Mouse (Mus musculus): ENCODE results near the gene B630019K06Rik. TPM values are rescaled to one million over a fixed set of nuclear protein-coding genes. Genes with fewer than 3 reads are reported as not detected.

Gene B630019K06Rik
- polyA plus RNA-seq (2012; fragmentation: generic; extraction: Trizol): 1 to 10 TPM; 1.2 to 4.9 TPM

DNA sequence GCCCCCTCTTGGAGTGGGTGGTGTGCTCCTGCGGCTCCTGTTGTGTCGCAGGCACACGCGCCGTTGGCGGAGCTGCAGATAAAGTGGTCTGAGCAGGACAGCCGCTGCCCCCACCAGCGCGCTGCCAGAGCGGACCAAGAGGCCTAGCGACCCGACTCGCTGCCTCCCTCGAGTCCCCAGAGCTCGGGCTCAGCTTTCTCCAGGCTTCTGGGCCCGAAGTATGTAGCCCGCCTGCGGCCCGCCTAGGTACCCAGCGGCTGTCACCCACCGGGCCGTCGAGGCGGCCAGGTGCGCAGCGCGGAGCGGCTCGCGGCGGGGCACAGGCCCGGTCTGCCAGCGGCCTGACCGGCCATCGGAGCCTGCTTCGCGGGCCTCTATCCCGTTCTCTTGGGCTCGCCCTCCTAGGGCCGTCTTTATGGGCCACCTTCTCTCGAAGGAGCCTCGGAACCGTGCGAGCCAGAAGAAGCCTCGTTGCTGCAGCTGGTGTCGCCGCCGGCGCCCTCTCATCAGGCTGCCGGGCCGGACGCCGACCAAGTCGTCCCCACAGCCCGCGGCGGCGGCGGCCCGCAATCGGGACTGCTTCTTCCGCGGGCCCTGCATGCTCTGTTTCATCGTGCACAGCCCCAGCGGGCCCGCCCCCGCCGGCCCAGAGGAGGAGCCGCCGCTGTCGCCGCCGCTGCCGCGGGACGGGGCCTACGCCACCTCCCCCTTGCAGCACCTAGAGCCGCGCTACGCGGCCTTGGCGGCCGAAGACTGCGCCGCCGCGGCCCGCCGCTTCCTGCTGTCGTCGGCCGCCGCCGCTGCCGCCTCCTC is at the start of gene B630019K06Rik:
TSS of gene B630019K06Rik (plus strand) at position 40 of the 813 bp plus-strand sequence.

DNA sequence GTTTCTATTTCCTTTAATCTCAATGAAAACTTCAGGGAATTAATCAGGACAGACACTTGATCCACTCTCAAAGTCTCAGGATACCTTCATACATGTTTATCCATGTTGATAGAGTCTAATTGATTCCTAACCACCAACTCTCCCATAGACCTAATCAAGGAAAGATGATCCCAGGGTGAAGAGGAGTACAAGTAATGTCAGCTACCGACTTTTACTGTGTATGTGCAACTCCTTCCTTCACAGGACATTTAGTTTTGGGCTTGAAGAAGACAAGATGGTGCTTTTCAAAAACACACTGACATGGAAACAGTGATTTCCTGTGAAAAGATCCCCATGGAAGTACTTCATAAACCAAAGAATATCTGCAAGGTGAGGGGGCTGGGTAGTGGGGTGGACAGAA is 48.5 kb upstream of the B630019K06Rik start, which contains the start of gene Gm6592:
TSS of gene Gm6592 (plus strand) at position 301 of the 400 bp plus-strand sequence.

DNA sequence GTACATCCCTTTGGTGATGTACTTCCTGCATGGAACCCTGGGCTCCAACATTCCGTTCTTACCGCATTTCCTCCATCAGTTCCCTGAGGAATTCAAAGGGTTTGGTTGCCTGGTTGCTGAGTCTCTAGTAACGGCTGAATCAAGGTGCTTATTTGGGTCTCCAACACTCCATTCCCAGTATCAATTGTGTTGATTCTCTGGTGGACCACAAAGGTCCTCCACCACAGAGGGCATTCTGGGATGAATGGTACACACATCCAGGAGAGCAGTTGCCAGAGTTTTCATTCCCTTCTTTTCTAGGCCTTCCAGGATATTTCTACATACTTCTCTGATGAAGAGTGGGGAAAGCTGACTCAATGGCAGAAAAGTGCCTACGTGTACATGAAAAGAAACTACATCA is 18.2 kb upstream of the B630019K06Rik start, which contains the start of gene Gm5751:
TSS of gene Gm5751 (plus strand) at position 301 of the 400 bp plus-strand sequence.

Other genes with a start within 250 kb of the B630019K06Rik start
- gene Ssxb8, start 201.5 kb upstream of the B630019K06Rik start, polyA plus RNA-seq (2012; fragmentation: generic; extraction: Trizol): not detected
- gene Ssx9, start 143.9 kb upstream of the B630019K06Rik start, polyA plus RNA-seq (2012; fragmentation: generic; extraction: Trizol): not detected
- not detected for gene Ssxb5, start 88.7 kb upstream of the B630019K06Rik start, polyA plus RNA-seq (2012; fragmentation: generic; extraction: Trizol)
- gene Gm6592, start 48.4 kb upstream of the B630019K06Rik start, polyA plus RNA-seq (2012; fragmentation: generic; extraction: Trizol): not detected
- under 1 TPM in 1 of 2 experiments, not detected in 1; 0.15 TPM for gene Gm5751, start 18.1 kb upstream of the B630019K06Rik start, polyA plus RNA-seq (2012; fragmentation: generic; extraction: Trizol)
- not detected for gene Fthl17b, start 70.6 kb downstream of the B630019K06Rik start, polyA plus RNA-seq (2012; fragmentation: generic; extraction: Trizol)
- not detected for gene Fthl17c, start 84.2 kb downstream of the B630019K06Rik start, polyA plus RNA-seq (2012; fragmentation: generic; extraction: Trizol)
- gene Fthl17d, start 94.4 kb downstream of the B630019K06Rik start, polyA plus RNA-seq (2012; fragmentation: generic; extraction: Trizol): under 1 TPM in 1 of 2 experiments, not detected in 1; 0.06 TPM
- under 1 TPM; 0.05 to 0.07 TPM for gene Fthl17e, start 141.1 kb downstream of the B630019K06Rik start, polyA plus RNA-seq (2012; fragmentation: generic; extraction: Trizol)
- gene Fthl17f, start 170.6 kb downstream of the B630019K06Rik start, polyA plus RNA-seq (2012; fragmentation: generic; extraction: Trizol): not detected
- not detected for gene 4930402K13Rik, start 212.2 kb downstream of the B630019K06Rik start, polyA plus RNA-seq (2012; fragmentation: generic; extraction: Trizol)

Measured in C3H10T1/2 (cell line).